Mouse (Mus musculus) G1E (cell line): ENCODE results near the gene Drc7.

Experiments used
- CTCF ChIP-seq: IDR thresholded peaks from 2 replicates; pipeline ENCODE4 v1.5.1; 2012; ENCODE audit warnings: low read depth, low read length, inconsistent platforms, mixed read lengths
- GATA1 ChIP-seq: IDR thresholded peaks from 2 replicates; pipeline ENCODE4 v1.6.1; 2012; ENCODE audit warnings: borderline replicate concordance, low read length, inconsistent platforms, mixed read lengths
- POLR2AphosphoS5 ChIP-seq: IDR thresholded peaks from 2 replicates; pipeline ENCODE4 v1.6.1; 2012; ENCODE audit warnings: low read depth, low read length, inconsistent platforms; ENCODE audit not compliant: insufficient replicate concordance
- TAL1 ChIP-seq: conservative IDR thresholded peaks from 2 replicates; pipeline ENCODE4 v1.6.1; 2012; ENCODE audit warnings: low read depth, low read length, inconsistent platforms, mixed read lengths

GRCm38 (mm10) chr8:95020293-95020777 is 34.6 kb upstream of the Drc7 start:
- TF ChIP-seq CTCF (no peak), TAL1 (no peak), POLR2AphosphoS5 (no peak), GATA1 (no peak)
